Mouse (Mus musculus): ENCODE measurements at regions not wholly inside any gene's neighbourhood (a gene's known extent, or its start where the extent isn't known, plus 50 kb on each side); places are given as distances from the start of the nearest gene placed in this dataset.

GRCm38 (mm10) chr10:56486584-56486983, 109.5 kb downstream of the Gja1 start:
- no peak for TF ChIP-seq CTCF (IDR thresholded peaks at IDR 0.05; ENCODE audit: low read depth, low read length)
- TF ChIP-seq POLR2A (IDR thresholded peaks at IDR 0.05; ENCODE audit: insufficient read depth, low read length), result no peak

Measured in ES-Bruce4 (cell line).